Mouse (Mus musculus): ENCODE measurements around the gene Slc30a5.

GRCm38 (mm10) chr13:100755329-100755728, 77.9 kb downstream of the Slc30a5 start:
- TF ChIP-seq GATA1 (IDR thresholded peaks at IDR 0.05; ENCODE audit: borderline replicate concordance, low read length) (no peak), FLI1 (IDR thresholded peaks at IDR 0.05; ENCODE audit: low read length) (no peak)

Data from megakaryocyte, embryonic 14.5 days (primary cell).